Mouse (Mus musculus): Measurements from ENCODE around the gene Iglon5. TPM values are rescaled to one million over a fixed set of nuclear protein-coding genes. Genes with fewer than 3 reads are reported as not detected.
A peak's percentile ranks its signal among the peaks of the same experiment; 100 is the strongest.

The Iglon5 gene
- polyA plus RNA-seq (2012; rRNA removed) = 0.23 and 0.25 TPM in 2 replicates

GRCm38 (mm10) chr7:43489631-43490125, at the start of gene Iglon5:
TSS of gene Iglon5 (minus strand) at chr7:43490075.
- DNase-seq (ENCODE audit: low read depth in 1 of 2, low spot score in 2 of 2) = no peak
- Histone ChIP-seq H3K4me1 (ENCODE audit: control insufficient read depth, insufficient read depth, insufficient read length) (no peaks in the 10 kb centered on the region), H3K27me3 (ENCODE audit: control insufficient read depth, insufficient read depth, low read length) (peaks cover 9% of the 10 kb centered on the region), H3K27ac (ENCODE audit: insufficient read depth, low read length) (no peak within 1 kb of the TSS), H3K4me3 (ENCODE audit: extremely low read depth, insufficient read depth, insufficient read length) (no peak within 1 kb of the TSS), H3K36me3 (ENCODE audit: control insufficient read depth, insufficient read depth, low read length) (no peaks in the 10 kb centered on the region)
- TF ChIP-seq POLR2A (IDR thresholded peaks at IDR 0.05; ENCODE audit: low read depth, low read length) (no peak), CTCF (IDR thresholded peaks at IDR 0.05; ENCODE audit: extremely low read depth, insufficient read depth, insufficient read length, insufficient replicate concordance) (no peak)
- WGBS = 8% methylated on average over 18 of the region's 41 CpGs

DNA sequence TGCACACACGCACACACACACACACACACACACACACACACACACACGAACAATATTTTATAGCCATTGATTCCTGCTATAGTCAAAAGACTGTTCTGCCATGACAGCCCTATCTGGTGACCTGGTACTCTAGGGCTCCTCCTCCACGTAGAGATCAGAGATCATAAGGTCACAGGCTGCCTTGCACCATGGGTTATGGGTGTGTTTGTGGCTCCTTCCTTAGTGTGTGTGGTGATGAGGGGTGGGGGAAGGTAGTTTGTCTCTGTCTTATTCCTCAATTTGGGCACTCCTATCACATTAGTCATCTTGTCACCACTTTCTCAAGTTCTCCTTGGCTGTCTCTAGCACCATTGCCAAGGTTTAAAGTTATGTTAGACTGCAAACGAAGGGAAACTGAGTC, 48.6 kb upstream of the Iglon5 start:
- no peaks in the 10 kb centered on the region for H3K27me3 ChIP-seq (ENCODE audit: control insufficient read depth, insufficient read depth, low read length)
- no peaks in the 10 kb centered on the region for H3K4me1 ChIP-seq (ENCODE audit: control insufficient read depth, insufficient read depth, insufficient read length)
- no peaks in the 10 kb centered on the region for H3K36me3 ChIP-seq (ENCODE audit: control insufficient read depth, insufficient read depth, low read length)
- DNase-seq (ENCODE audit: low read depth in 1 of 2, low spot score in 2 of 2) = no peak
- no peak overlapping the region for H3K4me3 ChIP-seq (ENCODE audit: extremely low read depth, insufficient read depth, insufficient read length)
- TF ChIP-seq CTCF (IDR thresholded peaks at IDR 0.05; ENCODE audit: extremely low read depth, insufficient read depth, insufficient read length, insufficient replicate concordance) (no peak), POLR2A (IDR thresholded peaks at IDR 0.05; ENCODE audit: low read depth, low read length) (no peak)
- H3K27ac ChIP-seq (ENCODE audit: insufficient read depth, low read length) = no peak overlapping the region
- whole genome bisulfite sequencing = 75% methylated on average over 4 of the region's 4 CpGs

- Histone ChIP-seq H3K27ac (ENCODE audit: insufficient read depth, low read length) (no peak overlapping the region), H3K4me3 (ENCODE audit: extremely low read depth, insufficient read depth, insufficient read length) (no peak overlapping the region), H3K27me3 (ENCODE audit: control insufficient read depth, insufficient read depth, low read length) (no peaks in the 10 kb centered on the region), H3K36me3 (ENCODE audit: control insufficient read depth, insufficient read depth, low read length) (no peaks in the 10 kb centered on the region), H3K4me1 (ENCODE audit: control insufficient read depth, insufficient read depth, insufficient read length) (no peaks in the 10 kb centered on the region)
- TF ChIP-seq POLR2A (IDR thresholded peaks at IDR 0.05; ENCODE audit: low read depth, low read length) (no peak), CTCF (IDR thresholded peaks at IDR 0.05; ENCODE audit: extremely low read depth, insufficient read depth, insufficient read length, insufficient replicate concordance) (no peak)
- DNase-seq (ENCODE audit: low read depth in 1 of 2, low spot score in 2 of 2) = peak in 1 of 2 experiments; percentile 15
- 14% methylated on average over 9 of the region's 9 CpGs for WGBS
Observed at GRCm38 (mm10) chr7:43532936-43533505, 43.1 kb upstream of the Iglon5 start.

- no peaks in the 10 kb centered on the region for H3K27me3 ChIP-seq (ENCODE audit: control insufficient read depth, insufficient read depth, low read length)
- 36% methylated on average over 8 of the region's 8 CpGs for WGBS
- no peak for TF ChIP-seq CTCF (IDR thresholded peaks at IDR 0.05; ENCODE audit: extremely low read depth, insufficient read depth, insufficient read length, insufficient replicate concordance)
- TF ChIP-seq POLR2A (IDR thresholded peaks at IDR 0.05; ENCODE audit: low read depth, low read length) = no peak
- H3K27ac ChIP-seq (ENCODE audit: insufficient read depth, low read length) = no peak overlapping the region
- H3K36me3 ChIP-seq (ENCODE audit: control insufficient read depth, insufficient read depth, low read length) = no peaks in the 10 kb centered on the region
- no peak for DNase-seq (ENCODE audit: low read depth in 1 of 2, low spot score in 2 of 2)
- no peak overlapping the region for H3K4me3 ChIP-seq (ENCODE audit: extremely low read depth, insufficient read depth, insufficient read length)
- no peaks in the 10 kb centered on the region for H3K4me1 ChIP-seq (ENCODE audit: control insufficient read depth, insufficient read depth, insufficient read length)
Observed at GRCm38 (mm10) chr7:43530216-43530785, 40.4 kb upstream of the Iglon5 start.

- no peaks in the 10 kb centered on the region for H3K27me3 ChIP-seq (ENCODE audit: control insufficient read depth, insufficient read depth, low read length)
- WGBS = 37% methylated on average over 3 of the region's 3 CpGs
- H3K36me3 ChIP-seq (ENCODE audit: control insufficient read depth, insufficient read depth, low read length) = no peaks in the 10 kb centered on the region
- no peaks in the 10 kb centered on the region for H3K4me1 ChIP-seq (ENCODE audit: control insufficient read depth, insufficient read depth, insufficient read length)
- DNase-seq (ENCODE audit: low read depth in 1 of 2, low spot score in 2 of 2) = no peak
- no peak overlapping the region for H3K4me3 ChIP-seq (ENCODE audit: extremely low read depth, insufficient read depth, insufficient read length)
- H3K27ac ChIP-seq (ENCODE audit: insufficient read depth, low read length) = no peak overlapping the region
- TF ChIP-seq POLR2A (IDR thresholded peaks at IDR 0.05; ENCODE audit: low read depth, low read length) (no peak), CTCF (IDR thresholded peaks at IDR 0.05; ENCODE audit: extremely low read depth, insufficient read depth, insufficient read length, insufficient replicate concordance) (peak; percentile 15; the same call in 1 of the 2 replicates)
Observed at GRCm38 (mm10) chr7:43525313-43525712, 35.4 kb upstream of the Iglon5 start.

DNA sequence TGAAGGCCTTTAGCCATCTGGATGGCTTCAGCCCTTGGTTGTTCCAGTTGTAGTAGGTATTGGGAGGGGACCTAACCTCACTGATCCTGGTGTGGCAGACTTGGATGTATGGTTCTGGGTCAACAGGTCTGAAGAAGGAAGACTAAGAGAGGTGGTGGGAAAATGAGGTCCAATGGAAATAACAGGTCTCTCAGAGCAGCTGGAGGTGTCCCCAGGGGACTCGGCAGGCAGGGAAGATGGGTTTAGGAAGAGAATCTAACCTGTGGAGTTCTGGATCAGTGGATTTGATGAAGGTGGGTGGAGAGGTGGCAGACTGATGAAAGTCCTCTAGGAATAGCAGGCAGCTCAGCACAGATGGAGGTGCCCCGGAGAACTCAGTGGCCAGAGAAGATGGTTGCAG, 32.9 kb upstream of the Iglon5 start:
- 96% methylated on average over 2 of the region's 2 CpGs for WGBS
- TF ChIP-seq POLR2A (IDR thresholded peaks at IDR 0.05; ENCODE audit: low read depth, low read length) = no peak
- no peak for TF ChIP-seq CTCF (IDR thresholded peaks at IDR 0.05; ENCODE audit: extremely low read depth, insufficient read depth, insufficient read length, insufficient replicate concordance)
- DNase-seq (ENCODE audit: low read depth in 1 of 2, low spot score in 2 of 2) = no peak
- Histone ChIP-seq H3K4me3 (ENCODE audit: extremely low read depth, insufficient read depth, insufficient read length) (no peak overlapping the region), H3K36me3 (ENCODE audit: control insufficient read depth, insufficient read depth, low read length) (no peaks in the 10 kb centered on the region), H3K4me1 (ENCODE audit: control insufficient read depth, insufficient read depth, insufficient read length) (no peaks in the 10 kb centered on the region), H3K27me3 (ENCODE audit: control insufficient read depth, insufficient read depth, low read length) (no peaks in the 10 kb centered on the region), H3K27ac (ENCODE audit: insufficient read depth, low read length) (no peak overlapping the region)

DNA sequence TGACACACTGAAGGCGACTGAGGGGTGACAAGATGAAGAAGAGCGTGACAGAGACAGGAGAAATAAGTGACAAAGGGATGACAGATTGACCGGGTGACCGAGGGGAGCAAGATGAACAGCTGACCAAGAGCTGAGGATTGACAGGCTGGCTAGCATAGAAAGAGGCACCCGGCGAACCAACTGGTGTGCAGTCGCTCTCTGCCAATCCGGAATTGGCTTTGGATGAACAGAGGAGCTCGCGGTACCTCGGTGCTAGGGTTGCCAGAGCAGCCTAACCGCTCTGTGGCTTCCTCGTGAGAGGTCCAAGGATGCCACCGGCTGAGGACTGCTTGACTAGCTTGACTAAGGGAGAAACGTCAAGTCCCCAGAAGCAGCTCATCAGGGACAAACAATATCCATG, 28.5 kb upstream of the Iglon5 start:
- H3K27ac ChIP-seq (ENCODE audit: insufficient read depth, low read length) = no peak overlapping the region
- no peak overlapping the region for H3K4me3 ChIP-seq (ENCODE audit: extremely low read depth, insufficient read depth, insufficient read length)
- 87% methylated on average over 15 of the region's 15 CpGs for WGBS
- DNase-seq (ENCODE audit: low read depth in 1 of 2, low spot score in 2 of 2) = no peak
- no peaks in the 10 kb centered on the region for H3K4me1 ChIP-seq (ENCODE audit: control insufficient read depth, insufficient read depth, insufficient read length)
- H3K36me3 ChIP-seq (ENCODE audit: control insufficient read depth, insufficient read depth, low read length) = no peaks in the 10 kb centered on the region
- no peak for TF ChIP-seq POLR2A (IDR thresholded peaks at IDR 0.05; ENCODE audit: low read depth, low read length)
- TF ChIP-seq CTCF (IDR thresholded peaks at IDR 0.05; ENCODE audit: extremely low read depth, insufficient read depth, insufficient read length, insufficient replicate concordance) = no peak
- no peaks in the 10 kb centered on the region for H3K27me3 ChIP-seq (ENCODE audit: control insufficient read depth, insufficient read depth, low read length)

All from spleen, adult 2 months (tissue).